ENCODE assay signal across 15 mouse cellular contexts in the genomic region with DNA sequence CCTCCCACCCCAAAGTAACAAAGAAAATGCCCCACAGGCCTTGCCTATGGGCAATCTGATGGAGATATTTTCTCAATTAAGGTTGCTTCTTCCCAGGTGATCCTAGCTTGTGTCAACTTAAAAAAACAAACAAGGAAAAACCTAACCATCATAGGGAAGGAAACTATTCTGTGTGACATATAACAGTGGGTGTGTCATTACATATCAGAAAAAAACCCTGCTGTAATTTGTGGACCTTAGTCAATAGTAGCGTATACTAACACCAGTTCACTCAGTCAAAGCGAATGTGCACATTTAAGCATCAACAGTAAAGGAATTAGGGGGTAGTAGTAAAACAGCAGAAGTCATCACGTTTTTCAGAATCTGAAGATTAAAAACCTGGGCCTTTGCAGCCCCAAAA.
"Had no signal": no experiment of that assay in that cellular context is flagged by ENCODE, and none has a peak within 500 bp of the region (broad histone marks: within the 10 kb centered on the region; RNA-seq: fewer than 3 reads in every experiment).

No protein-coding gene starts in this region.

- H3K27ac ChIP-seq: limb, embryonic 12.5 days; liver, embryonic 13.5 days; midbrain, embryonic 13.5 days; neural tube, embryonic 12.5 days; stomach, embryonic 15.5 days had no signal

- DNase-seq: kidney, adult 11 months; kidney, adult 9 months; kidney, postnatal 10 days; kidney, postnatal 4 days; layer of hippocampus, postnatal 36 days; liver; liver, embryonic 13.5 days; liver, postnatal 0 days; retina, postnatal 1 day; right cerebral cortex, postnatal 4 days; thymus, postnatal 36 days had no signal

- H3K4me1 ChIP-seq: neural tube, embryonic 12.5 days; stomach, embryonic 15.5 days had no signal

- H3K4me3 ChIP-seq: limb, embryonic 12.5 days; liver, embryonic 13.5 days; midbrain, embryonic 13.5 days; neural tube, embryonic 12.5 days; stomach, embryonic 15.5 days had no signal
